Mouse (Mus musculus): Measurements from ENCODE around the gene Actl11.
A peak's percentile ranks its signal among the peaks of the same experiment; 100 is the strongest.

Gene Actl11

GRCm38 (mm10) chr9:107928169-107928568 lies at the start of gene Actl11:
Actl11 (plus strand) TSS chr9:107928469.
- no peak for DNase-seq (ENCODE audit: low spot score)

GRCm38 (mm10) chr9:107880411-107880810 lies 47.9 kb upstream of the Actl11 start:
- no peak for DNase-seq (ENCODE audit: low spot score)

GRCm38 (mm10) chr9:107887804-107888266 lies 40.4 kb upstream of the Actl11 start, which contains the start of gene Mon1a:
Mon1a (plus strand) TSS chr9:107888151.
- DNase-seq (ENCODE audit: low spot score), result peak; percentile 69

- no peak for DNase-seq (ENCODE audit: low spot score)
Observed at GRCm38 (mm10) chr9:107888267-107888850, 39.9 kb upstream of the Actl11 start.

GRCm38 (mm10) chr9:107890260-107890659 lies 38.0 kb upstream of the Actl11 start:
- DNase-seq (ENCODE audit: low spot score), result no peak

GRCm38 (mm10) chr9:107891023-107891422 lies 37.2 kb upstream of the Actl11 start:
- no peak for DNase-seq (ENCODE audit: low spot score)

- DNase-seq (ENCODE audit: low spot score), result no peak
Observed at GRCm38 (mm10) chr9:107898563-107898962, 29.7 kb upstream of the Actl11 start.

- no peak for DNase-seq (ENCODE audit: low spot score)
Observed at GRCm38 (mm10) chr9:107899855-107900254, 28.4 kb upstream of the Actl11 start.

GRCm38 (mm10) chr9:107900840-107901626 lies 27.2 kb upstream of the Actl11 start:
- DNase-seq (ENCODE audit: low spot score), result peak; percentile 58

GRCm38 (mm10) chr9:107901627-107901914 lies 26.7 kb upstream of the Actl11 start:
- no peak for DNase-seq (ENCODE audit: low spot score)

- DNase-seq (ENCODE audit: low spot score), result peak; percentile 91
Observed at GRCm38 (mm10) chr9:107904726-107905125, 23.5 kb upstream of the Actl11 start.

GRCm38 (mm10) chr9:107906252-107906966 lies 21.9 kb upstream of the Actl11 start, which contains the start of gene Mst1r:
Mst1r (plus strand) TSS chr9:107906873.
- DNase-seq (ENCODE audit: low spot score), result peak; percentile 74

GRCm38 (mm10) chr9:107906967-107907800 lies 21.1 kb upstream of the Actl11 start:
- no peak for DNase-seq (ENCODE audit: low spot score)

- DNase-seq (ENCODE audit: low spot score), result no peak
Observed at GRCm38 (mm10) chr9:107907801-107908120, 20.5 kb upstream of the Actl11 start.

- no peak for DNase-seq (ENCODE audit: low spot score)
Observed at GRCm38 (mm10) chr9:107908410-107909158, 19.7 kb upstream of the Actl11 start.

- DNase-seq (ENCODE audit: low spot score), result no peak
Observed at GRCm38 (mm10) chr9:107910025-107910769, 18.1 kb upstream of the Actl11 start.

- DNase-seq (ENCODE audit: low spot score), result no peak
Observed at GRCm38 (mm10) chr9:107914764-107915420, 13.4 kb upstream of the Actl11 start.

GRCm38 (mm10) chr9:107917895-107918608 lies 10.2 kb upstream of the Actl11 start:
- DNase-seq (ENCODE audit: low spot score), result no peak

- no peak for DNase-seq (ENCODE audit: low spot score)
Observed at GRCm38 (mm10) chr9:107918884-107919283, 9.4 kb upstream of the Actl11 start.
